Comparison of ENCODE assay signal across 23 mouse cellular contexts in genomic region chr11:61060634-61061033, GRCm38 (mm10). TPM values are rescaled to one million over a fixed set of nuclear protein-coding genes. Genes with fewer than 3 reads are reported as not detected.
DNase-seq lines count a peak whose midpoint lies in the region; ATAC-seq and TF ChIP-seq lines count a peak whose summit lies in the region.
"Had no signal": no experiment of that assay in that cellular context is flagged by ENCODE, and none has a peak within 500 bp of the region (broad histone marks: within the 10 kb centered on the region; RNA-seq: fewer than 3 reads in every experiment).

No protein-coding gene starts in this region.

- no peaks in the 10 kb centered on the region for H3K9me3 ChIP-seq in heart, embryonic 13.5 days
- no peaks in the 10 kb centered on the region for H3K9me3 ChIP-seq in forebrain, embryonic 12.5 days
- H3K9me3 ChIP-seq: forebrain, embryonic 13.5 days; G1E; hindbrain, embryonic 12.5 days; intestine, embryonic 15.5 days; kidney, embryonic 15.5 days; limb, embryonic 13.5 days; neural tube, embryonic 15.5 days had no signal

- WGBS in heart, embryonic 13.5 days, result 74% methylated on average over 4 of the region's 4 CpGs
- WGBS in forebrain, embryonic 12.5 days, result 84% methylated on average over 4 of the region's 4 CpGs

- H3K4me1 ChIP-seq in heart, embryonic 13.5 days, result peaks cover 32% of the 10 kb centered on the region
- H3K4me1 ChIP-seq in forebrain, embryonic 12.5 days, result no peaks in the 10 kb centered on the region
- H3K4me1 ChIP-seq: hindbrain, embryonic 12.5 days; intestine, embryonic 15.5 days; kidney, embryonic 15.5 days; limb, embryonic 13.5 days had no signal

- H3K27ac ChIP-seq in gastrocnemius, adult 2 months, result peak overlapping the region; percentile 88
- peak overlapping the region; percentile 79; the same call in 1 of the 2 replicates for H3K27ac ChIP-seq in heart, embryonic 13.5 days (replicated peaks)
- H3K27ac ChIP-seq in forebrain, embryonic 12.5 days, result no peak overlapping the region
- H3K27ac ChIP-seq: forebrain, embryonic 13.5 days; hindbrain, embryonic 12.5 days; intestine, embryonic 15.5 days; kidney, embryonic 15.5 days; limb, embryonic 13.5 days; liver, embryonic 14.5 days; neural tube, embryonic 15.5 days had no signal

- no peak overlapping the region for H3K4me3 ChIP-seq in gastrocnemius, adult 2 months
- no peak overlapping the region for H3K4me3 ChIP-seq in heart, embryonic 13.5 days
- no peak overlapping the region for H3K4me3 ChIP-seq in forebrain, embryonic 12.5 days (replicated peaks)
- H3K4me3 ChIP-seq: forebrain, embryonic 13.5 days; hindbrain, embryonic 12.5 days; intestine, embryonic 15.5 days; kidney, embryonic 15.5 days; limb, embryonic 13.5 days; myocyte; neural tube, embryonic 15.5 days had no signal

- H3K9ac ChIP-seq in heart, embryonic 13.5 days, result no peak overlapping the region
- no peak overlapping the region for H3K9ac ChIP-seq in forebrain, embryonic 12.5 days
- H3K9ac ChIP-seq: forebrain, embryonic 13.5 days; hindbrain, embryonic 12.5 days; intestine, embryonic 15.5 days; kidney, embryonic 15.5 days; limb, embryonic 13.5 days; liver, embryonic 14.5 days; neural tube, embryonic 15.5 days had no signal

- intact Hi-C loops in gastrocnemius, adult 2 months (cut with DNase I), result loop anchor here (2.0 kb wide), 2 partner anchors 36 to 126 kb away; no protein-coding TSS in a partner anchor
- intact Hi-C loops in heart, postnatal 36 days (cut with DNase I), result no loop called here

- ATAC-seq in heart, embryonic 13.5 days (ENCODE audit: extremely low read depth, insufficient number of reproducible peaks, low FRiP score, low TSS enrichment), result no peak
- ATAC-seq in forebrain, embryonic 12.5 days (ENCODE audit: low FRiP score), result no peak
- ATAC-seq: CD4-positive, CD25-positive, alpha-beta regulatory T cell, adult 4 months; forebrain, embryonic 13.5 days; intestine, embryonic 15.5 days; lung, postnatal 0 days had no signal

- no peak overlapping the region for H3K4me2 ChIP-seq in heart, embryonic 13.5 days
- H3K4me2 ChIP-seq in forebrain, embryonic 12.5 days, result no peak overlapping the region
- H3K4me2 ChIP-seq: forebrain, embryonic 13.5 days; hindbrain, embryonic 12.5 days; intestine, embryonic 15.5 days; kidney, embryonic 15.5 days; limb, embryonic 13.5 days; neural tube, embryonic 15.5 days had no signal

- no peaks in the 10 kb centered on the region for H3K36me3 ChIP-seq in heart, embryonic 13.5 days
- no peaks in the 10 kb centered on the region for H3K36me3 ChIP-seq in forebrain, embryonic 12.5 days (replicated peaks)
- H3K36me3 ChIP-seq: G1E; hindbrain, embryonic 12.5 days; intestine, embryonic 15.5 days; kidney, embryonic 15.5 days; limb, embryonic 13.5 days; neural tube, embryonic 15.5 days had no signal

- peak; percentile 20 to 46 for DNase-seq in adrenal gland, adult (ENCODE audit: inconsistent age in 2 of 2, low spot score in 1 of 2)
- no peak for DNase-seq in adrenal gland, adult 8-10 months
- peak; percentile 82 for DNase-seq in gastrocnemius, adult 2 months
- DNase-seq in gastrocnemius, postnatal 4 days (ENCODE audit: low spot score in 2 of 2), result no peak
- peak; percentile 28 to 49 for DNase-seq in heart, postnatal 36 days
- no peak for DNase-seq in urinary bladder, postnatal 4 days (ENCODE audit: low spot score in 2 of 2)
- DNase-seq: cerebellum, adult 8-10 months; embryo, embryonic 11 days; thymus, adult 2 months had no signal

- no peaks in the 10 kb centered on the region for H3K27me3 ChIP-seq in heart, embryonic 13.5 days (replicated peaks)
- H3K27me3 ChIP-seq in forebrain, embryonic 12.5 days, result no peaks in the 10 kb centered on the region
- H3K27me3 ChIP-seq: forebrain, embryonic 13.5 days; hindbrain, embryonic 12.5 days; intestine, embryonic 15.5 days; kidney, embryonic 15.5 days; limb, embryonic 13.5 days; neural tube, embryonic 15.5 days had no signal

- TF ChIP-seq CTCF in gastrocnemius, adult 2 months (IDR thresholded peaks at IDR 0.05), result no peak

RNA-seq across cellular contexts. Expression of gene Kcnj12, which starts 38.3 kb away (rescaled TPM):
- 1 to 10 TPM; 2.4 to 3.6 (median 2.7) TPM for total RNA-seq in adrenal gland, adult 8-10 months (2022)
- 10 to 100 TPM; 50.4 to 65.8 TPM for total RNA-seq in gastrocnemius, adult 2 months (2021)
- total RNA-seq in gastrocnemius, postnatal 4 days (2021), result 10 to 100 TPM; 13.7 to 16.4 TPM
- polyA plus RNA-seq in heart, embryonic 13.5 days (2015; fragmentation: Nextera tagmentation; extraction: Ambion mirVana), result 2.6 and 3.0 TPM in 2 replicates
- 10 to 100 TPM; 22.8 to 24.9 TPM for total RNA-seq in heart, postnatal 36 days (2021)
- 0.22 and 0.42 TPM in 2 replicates for polyA plus RNA-seq in forebrain, embryonic 12.5 days (2016; fragmentation: Nextera tagmentation; extraction: Ambion mirVana)
- total RNA-seq: G1E; megakaryocyte progenitor cell, adult 5-6 weeks had no signal
- polyA plus RNA-seq: CD4-positive, CD25-positive, alpha-beta regulatory T cell, adult 4 months; G1E had no signal

Comparison
In these comparisons a context has a peak if more than half of its experiments do, and no peak if none do; other contexts are left out.
1. DNase-seq: peak in adrenal gland, adult (2 of 2), gastrocnemius, adult 2 months (single experiment) and heart, postnatal 36 days (2 of 2); none in adrenal gland, adult 8-10 months (single experiment), gastrocnemius, postnatal 4 days (0 of 2) and urinary bladder, postnatal 4 days (0 of 2).